ENCODE assay signal across 8 mouse cellular contexts in genomic region chr6:29388052-29388518, GRCm38 (mm10). TPM values are rescaled to one million over a fixed set of nuclear protein-coding genes. Genes with fewer than 3 reads are reported as not detected.
DNase-seq lines count a peak whose midpoint lies in the region; ATAC-seq and TF ChIP-seq lines count a peak whose summit lies in the region.

Opn1sw (minus strand) TSS chr6:29388468.

- no peak for ATAC-seq in hindbrain, embryonic 11.5 days (ENCODE audit: low FRiP score)

- H3K9ac ChIP-seq in hindbrain, embryonic 11.5 days (ENCODE audit: low read depth, low read length): no peak within 1 kb of the TSS
- no peak within 1 kb of the TSS for H3K9ac ChIP-seq in liver, adult 2 months (ENCODE audit: low read depth, low read length)

- no peaks in the 10 kb centered on the region for H3K4me1 ChIP-seq in hindbrain, embryonic 11.5 days (replicated peaks; ENCODE audit: control insufficient read depth, insufficient read depth, low read length)
- H3K4me1 ChIP-seq in liver, adult 2 months (ENCODE audit: control insufficient read depth, insufficient read depth, low read length): peaks cover 3% of the 10 kb centered on the region

- H3K4me3 ChIP-seq in hindbrain, embryonic 11.5 days (ENCODE audit: low read depth, low read length): no peak within 1 kb of the TSS
- peak within 1 kb of the TSS; percentile 51 for H3K4me3 ChIP-seq in liver, adult 2 months (ENCODE audit: insufficient read depth, low read depth, low read length)

- no peaks in the 10 kb centered on the region for H3K9me3 ChIP-seq in hindbrain, embryonic 11.5 days (ENCODE audit: control insufficient read depth, low read length)

- H3K36me3 ChIP-seq in hindbrain, embryonic 11.5 days (ENCODE audit: control insufficient read depth, insufficient read depth, low read length): no peaks in the 10 kb centered on the region
- H3K36me3 ChIP-seq in liver, adult 2 months (ENCODE audit: control insufficient read depth, insufficient read depth, low read length): no peaks in the 10 kb centered on the region
- no peaks in the 10 kb centered on the region for H3K36me3 ChIP-seq in splenic B cell, adult 2 months (ENCODE audit: control insufficient read depth, insufficient read depth, low read length, poor library complexity, severe bottlenecking)

- TF ChIP-seq POLR2A in liver, adult 2 months (IDR thresholded peaks at IDR 0.05; ENCODE audit: extremely low read depth, insufficient read depth, low read length): no peak

- DNase-seq in adrenal gland, adult (ENCODE audit: inconsistent age in 2 of 2, low spot score in 1 of 2): peak; percentile 27 to 44
- no peak for DNase-seq in adrenal gland, adult 2 months
- no peak for DNase-seq in urinary bladder, adult 2 months (ENCODE audit: low spot score)
- no peak for DNase-seq in urinary bladder, postnatal 10 days (ENCODE audit: low spot score)
- peak; percentile 29 for DNase-seq in hindbrain, embryonic 11.5 days (ENCODE audit: low spot score)
- DNase-seq in liver, adult 2 months (ENCODE audit: extremely low read depth, low read depth, low spot score): peak; percentile 64
- peak; percentile 6 for DNase-seq in splenic B cell, adult 2 months (ENCODE audit: low read depth, low spot score)
- DNase-seq in right cerebral cortex, adult 18-20 months: no peak

- no peaks in the 10 kb centered on the region for H3K79me2 ChIP-seq in liver, adult 2 months (ENCODE audit: control insufficient read depth, insufficient read depth, low read length)

- no peak within 1 kb of the TSS for H3K27ac ChIP-seq in hindbrain, embryonic 11.5 days (ENCODE audit: low read depth, low read length)
- no peak within 1 kb of the TSS for H3K27ac ChIP-seq in liver, adult 2 months (replicated peaks; ENCODE audit: insufficient read depth, low read depth, low read length)

- 4% methylated on average over 12 of the region's 12 CpGs for WGBS in hindbrain, embryonic 11.5 days
- 5% methylated on average over 12 of the region's 12 CpGs for WGBS in liver, adult 2 months

- TF ChIP-seq CTCF in liver, adult 2 months (IDR thresholded peaks at IDR 0.05; ENCODE audit: low read depth, low read length): no peak

- peak within 1 kb of the TSS; percentile 7; the same call in 1 of the 2 replicates for H3K4me2 ChIP-seq in hindbrain, embryonic 11.5 days (replicated peaks; ENCODE audit: low read depth, low read length)

- no peaks in the 10 kb centered on the region for H3K27me3 ChIP-seq in hindbrain, embryonic 11.5 days (ENCODE audit: control insufficient read depth, insufficient read depth, low read length)
- no peaks in the 10 kb centered on the region for H3K27me3 ChIP-seq in liver, adult 2 months (ENCODE audit: control insufficient read depth, insufficient read depth, low read length)
- H3K27me3 ChIP-seq in splenic B cell, adult 2 months (ENCODE audit: control insufficient read depth, insufficient read depth, low read length, poor library complexity, severe bottlenecking): no peaks in the 10 kb centered on the region

RNA-seq across cellular contexts. Expression of gene Opn1sw, which starts in this region (rescaled TPM):
- total RNA-seq in adrenal gland, adult 2 months (2021): not detected
- polyA plus RNA-seq in adrenal gland, adult 2 months (2012; rRNA removed): not detected in 2 replicates
- 9.3 and 11.3 TPM in 2 replicates for polyA plus RNA-seq in urinary bladder, adult 2 months (2012; rRNA removed)
- 0.10 and 0.31 TPM in 2 replicates for polyA plus RNA-seq in hindbrain, embryonic 11.5 days (2014; fragmentation: Nextera tagmentation; extraction: Ambion mirVana)
- total RNA-seq in liver, adult 2 months (2014; rRNA removed): 0.09 and 0.20 TPM in 2 replicates
- 0.15 and 1.1 TPM in 2 replicates for polyA plus RNA-seq in liver, adult 2 months (2012; rRNA removed)

Comparison
In these comparisons a context has a peak if more than half of its experiments do, and no peak if none do; other contexts are left out.
1. DNase-seq: peak in adrenal gland, adult (2 of 2), liver, adult 2 months (single experiment) and splenic B cell, adult 2 months (single experiment); none in adrenal gland, adult 2 months (single experiment), urinary bladder, adult 2 months (single experiment), urinary bladder, postnatal 10 days (single experiment) and right cerebral cortex, adult 18-20 months (single experiment).
2. Peak in DNase-seq and H3K4me2 ChIP-seq in hindbrain, embryonic 11.5 days; RNA of the gene not detected or under 1 TPM.